Mouse (Mus musculus) intestine, postnatal 0 days (tissue): Measurements from ENCODE around the gene Des. TPM values are rescaled to one million over a fixed set of nuclear protein-coding genes. Genes with fewer than 3 reads are reported as not detected.

ENCODE experiments used
- ATAC-seq: fragments of 200-750 bp; cut with Nextera tagmentation; 2 replicates; pipeline ENCODE4 v1.8.0; 2017; ENCODE audit warnings: mild to moderate bottlenecking, moderate TSS enrichment, moderate library complexity
- H3K27ac ChIP-seq: fragments of 300-500 bp; sonication (generic); 2 replicates; pipeline ENCODE4 v1.5.1; 2014; ENCODE audit warnings: mild to moderate bottlenecking, low read depth, low read length, moderate library complexity
- H3K27me3 ChIP-seq: fragments of 300-500 bp; sonication (generic); replicated peaks from 2 replicates; pipeline ENCODE4 v1.6.1; 2014; ENCODE audit warnings: low read length, mixed read lengths; ENCODE audit not compliant: control insufficient read depth, insufficient read depth
- H3K36me3 ChIP-seq: fragments of 300-500 bp; sonication (generic); 2 replicates; pipeline ENCODE4 v1.6.1; 2014; ENCODE audit warnings: mild to moderate bottlenecking, moderate library complexity; ENCODE audit not compliant: control insufficient read depth, insufficient read depth
- H3K4me1 ChIP-seq: fragments of 300-500 bp; sonication (generic); replicated peaks from 2 replicates; pipeline ENCODE4 v1.6.1; 2014; ENCODE audit warnings: antibody characterized with exemption, low read length, mixed read lengths; ENCODE audit not compliant: control insufficient read depth, insufficient read depth
- H3K4me2 ChIP-seq: fragments of 300-500 bp; sonication (generic); replicated peaks from 2 replicates; pipeline ENCODE4 v1.6.1; 2014; ENCODE audit warnings: low read depth, mild to moderate bottlenecking, moderate library complexity
- H3K4me3 ChIP-seq: fragments of 300-500 bp; sonication (generic); 2 replicates; pipeline ENCODE4 v1.5.1; 2014; ENCODE audit warnings: low read depth, low read length
- H3K9ac ChIP-seq: fragments of 300-500 bp; sonication (generic); 2 replicates; pipeline ENCODE4 v1.6.1; 2014; ENCODE audit warnings: mild to moderate bottlenecking, low read depth, low read length
- H3K9me3 ChIP-seq: fragments of 300-500 bp; sonication (generic); 2 replicates; pipeline ENCODE4 v1.6.1; 2016; ENCODE audit warnings: mixed run types; ENCODE audit not compliant: control insufficient read depth
- CTCF ChIP-seq: sonication (generic); IDR thresholded peaks from 2 replicates; pipeline ENCODE4 v1.5.1; 2016; ENCODE audit warnings: low read depth, mild to moderate bottlenecking, control low read depth, antibody characterized with exemption, moderate library complexity
- WGBS: fragments of 180-500 bp; shearing (Covaris S2); extraction: QIAGEN DNeasy Blood & Tissue Kit; methylation state at CpG from one replicate; pipeline ENCODE4 v1.1.7; 2014; 5-methylcytosine and 5-hydroxymethylcytosine counted together
- polyA plus RNA-seq: library from polyadenylated mRNA; unstranded; fragments of >200 nt; fragmentation: Nextera tagmentation; extraction: Ambion mirVana; gene quantifications from 2 replicates; pipeline ENCODE4 v1.2.1, GENCODE M21; 2015

Des gene
- polyA plus RNA-seq, 1 experiment from 2014 or later, result 233 TPM

DNA sequence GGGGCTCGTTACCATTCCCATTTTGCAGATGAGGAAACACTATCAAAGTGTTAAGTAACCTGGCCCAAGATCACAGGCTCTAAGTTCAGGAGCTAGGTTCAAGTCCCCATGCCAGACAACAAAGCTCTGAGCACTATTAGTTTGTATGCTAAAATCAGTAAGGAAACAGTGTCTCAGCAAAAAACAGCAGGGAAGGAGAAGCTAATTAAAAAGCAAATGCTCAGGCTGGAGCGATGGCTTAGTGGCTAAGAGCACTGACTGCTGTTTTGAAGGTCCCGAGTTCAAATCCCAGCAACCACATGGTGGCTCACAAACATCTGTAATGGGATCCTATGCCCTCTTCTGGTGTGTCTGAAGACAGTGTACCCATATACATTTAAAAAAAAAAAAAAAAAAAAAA is 52.1 kb downstream of the Des start:
- no peak overlapping the region for H3K4me3 ChIP-seq
- H3K4me1 ChIP-seq, result no peaks in the 10 kb centered on the region
- TF ChIP-seq CTCF, result no peak
- H3K9ac ChIP-seq, result no peak overlapping the region
- H3K4me2 ChIP-seq, result no peak overlapping the region
- H3K27me3 ChIP-seq, result no peaks in the 10 kb centered on the region
- no peak overlapping the region for H3K27ac ChIP-seq
- ATAC-seq, result no peak
- WGBS, result 94% methylated on average over 3 of the region's 3 CpGs
- no peaks in the 10 kb centered on the region for H3K9me3 ChIP-seq
- H3K36me3 ChIP-seq, result peaks cover 14% of the 10 kb centered on the region; the same call in 1 of the 2 replicates

DNA sequence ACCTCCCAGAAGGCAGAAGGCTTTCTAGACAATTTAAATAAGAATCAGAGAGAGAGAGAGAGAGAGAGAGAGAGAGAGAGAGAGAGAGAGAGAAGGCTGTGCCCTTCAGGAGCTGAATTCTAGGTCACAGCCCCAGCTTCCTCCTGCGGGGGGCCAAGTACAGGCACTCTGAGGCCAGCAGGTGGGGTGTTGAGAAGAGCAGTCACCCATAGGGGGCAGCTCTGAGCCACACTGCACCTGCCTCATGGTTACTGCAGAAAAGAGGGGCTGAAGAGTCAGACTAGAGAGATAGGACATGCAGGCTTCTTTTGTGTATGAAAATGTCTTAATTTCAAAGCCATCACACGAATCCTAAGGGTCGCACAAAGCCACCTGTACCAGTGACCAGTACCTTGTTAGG is 53.6 kb downstream of the Des start:
- 63% methylated on average over 3 of the region's 3 CpGs for WGBS
- no peak for ATAC-seq
- Histone ChIP-seq H3K36me3 (peaks cover 14% of the 10 kb centered on the region; the same call in 1 of the 2 replicates), H3K9me3 (no peaks in the 10 kb centered on the region), H3K27me3 (no peaks in the 10 kb centered on the region), H3K27ac (no peak overlapping the region), H3K4me1 (no peaks in the 10 kb centered on the region), H3K9ac (no peak overlapping the region), H3K4me2 (no peak overlapping the region), H3K4me3 (no peak overlapping the region)
- TF ChIP-seq CTCF, result peak; percentile 71

Other genes with a start within 250 kb of the Des start
- 5.0 TPM in 2 replicates for gene Nhej1, start 235.1 kb upstream of the Des start, polyA plus RNA-seq
- gene Slc23a3, start 226.4 kb upstream of the Des start, polyA plus RNA-seq, result 2.5 and 3.2 TPM in 2 replicates
- gene Cnppd1, start 217.6 kb upstream of the Des start, polyA plus RNA-seq, result 45.6 and 45.9 TPM in 2 replicates
- gene Retreg2, start 217.6 kb upstream of the Des start, polyA plus RNA-seq, result 48.4 and 49.0 TPM in 2 replicates
- gene Zfand2b, start 191.7 kb upstream of the Des start, polyA plus RNA-seq, result 47.5 and 51.2 TPM in 2 replicates
- 13.9 and 17.1 TPM in 2 replicates for gene Abcb6, start 179.9 kb upstream of the Des start, polyA plus RNA-seq
- 10.7 and 10.8 TPM in 2 replicates for gene Ankzf1, start 168.2 kb upstream of the Des start, polyA plus RNA-seq
- 23.5 and 25.2 TPM in 2 replicates for gene Atg9a, start 168.1 kb upstream of the Des start, polyA plus RNA-seq
- 3.6 and 3.7 TPM in 2 replicates for gene Glb1l, start 149.5 kb upstream of the Des start, polyA plus RNA-seq
- gene Stk16, start 149.5 kb upstream of the Des start, polyA plus RNA-seq, result 50.5 and 54.4 TPM in 2 replicates
- gene Tuba4a, start 140.5 kb upstream of the Des start, polyA plus RNA-seq, result 113 and 119 TPM in 2 replicates
- not detected in 2 replicates for gene A630095N17Rik, start 128.2 kb upstream of the Des start, polyA plus RNA-seq
- gene Dnajb2, start 123.9 kb upstream of the Des start, polyA plus RNA-seq, result 10.9 and 11.4 TPM in 2 replicates
- 3.0 TPM in 2 replicates for gene Ptprn, start 95.8 kb upstream of the Des start, polyA plus RNA-seq
- 12.9 and 15.9 TPM in 2 replicates for gene Resp18, start 81.9 kb upstream of the Des start, polyA plus RNA-seq
- gene Dnpep, start 42.3 kb upstream of the Des start, polyA plus RNA-seq, result 125 and 130 TPM in 2 replicates
- gene Speg, start 15.0 kb downstream of the Des start, polyA plus RNA-seq, result 20.1 and 21.3 TPM in 2 replicates
- gene Gmppa, start 75.6 kb downstream of the Des start, polyA plus RNA-seq, result 121 and 124 TPM in 2 replicates
- gene Asic4, start 90.1 kb downstream of the Des start, polyA plus RNA-seq, result 0.97 and 1.2 TPM in 2 replicates
- 21.8 and 22.3 TPM in 2 replicates for gene Chpf, start 119.0 kb downstream of the Des start, polyA plus RNA-seq
- gene Tmem198, start 119.2 kb downstream of the Des start, polyA plus RNA-seq, result 1.3 and 1.6 TPM in 2 replicates
- gene Obsl1, start 146.1 kb downstream of the Des start, polyA plus RNA-seq, result 17.1 and 17.6 TPM in 2 replicates
- gene Inha, start 146.7 kb downstream of the Des start, polyA plus RNA-seq, result 3.2 and 3.3 TPM in 2 replicates
- 9.7 and 11.2 TPM in 2 replicates for gene Stk11ip, start 161.2 kb downstream of the Des start, polyA plus RNA-seq
- 4.0 and 6.2 TPM in 2 replicates for gene Slc4a3, start 185.9 kb downstream of the Des start, polyA plus RNA-seq